ENCODE assay signal across 22 mouse cellular contexts in genomic region chr1:178744961-178745360, GRCm38 (mm10).
"Had no signal": no experiment of that assay in that cellular context is flagged by ENCODE, and none has a peak within 500 bp of the region (broad histone marks: within the 10 kb centered on the region; RNA-seq: fewer than 3 reads in every experiment).

No protein-coding gene starts in this region.

- H3K4me3 ChIP-seq: left cerebral cortex, adult 2 months; limb, embryonic 12.5 days; limb, embryonic 15.5 days; midbrain, embryonic 10.5 days; neural tube, embryonic 12.5 days had no signal

- H3K9ac ChIP-seq: limb, embryonic 12.5 days; limb, embryonic 15.5 days; liver, embryonic 14.5 days; liver, postnatal 0 days; lung, embryonic 14.5 days; neural tube, embryonic 12.5 days had no signal

- H3K36me3 ChIP-seq: limb, embryonic 15.5 days; midbrain, embryonic 10.5 days; neural tube, embryonic 12.5 days had no signal

- H3K27me3 ChIP-seq: limb, embryonic 12.5 days; limb, embryonic 15.5 days; neural tube, embryonic 12.5 days had no signal

- H3K9me3 ChIP-seq: limb, embryonic 12.5 days; limb, embryonic 15.5 days; neural tube, embryonic 12.5 days had no signal

- DNase-seq: kidney, adult 2 months; kidney, postnatal 25 days; left cerebral cortex, postnatal 4 days; liver, postnatal 0 days; lung, embryonic 14.5 days; midbrain, embryonic 14.5 days; right cerebral cortex, postnatal 4 days; thymus, adult 2 months; thymus, postnatal 14 days; thymus, postnatal 4 days had no signal

- ATAC-seq: intestine, postnatal 0 days; liver, postnatal 0 days; lung, postnatal 0 days had no signal

- H3K27ac ChIP-seq: kidney, postnatal 0 days; left cerebral cortex, adult 2 months; limb, embryonic 12.5 days; limb, embryonic 15.5 days; liver, embryonic 14.5 days; macrophage; midbrain, embryonic 10.5 days; neural tube, embryonic 12.5 days; stomach, postnatal 0 days had no signal

- H3K4me2 ChIP-seq: limb, embryonic 12.5 days; limb, embryonic 15.5 days; liver, embryonic 11.5 days; lung, embryonic 14.5 days; neural tube, embryonic 12.5 days had no signal
